Mouse (Mus musculus) bone marrow, adult 2 months (tissue): Measurements from ENCODE around the gene Ppfibp2.

ENCODE experiments used
- CTCF ChIP-seq: fragments of 200-500 bp; IDR thresholded peaks from 2 replicates; pipeline ENCODE4 v1.5.1; 2011; ENCODE audit warnings: low read length, control low read depth; ENCODE audit not compliant: control insufficient read depth, insufficient read depth
- POLR2A ChIP-seq: fragments of 200-500 bp; IDR thresholded peaks from 2 replicates; pipeline ENCODE4 v1.6.1; 2011; ENCODE audit warnings: low read depth, mild to moderate bottlenecking, control low read depth, low read length, borderline replicate concordance; ENCODE audit not compliant: control insufficient read depth

GRCm38 (mm10) chr7:107656451-107656850, 61.4 kb downstream of the Ppfibp2 start:
- TF ChIP-seq POLR2A (no peak), CTCF (no peak)
